10 mouse cellular contexts compared by ENCODE assay signal in the genomic region with DNA sequence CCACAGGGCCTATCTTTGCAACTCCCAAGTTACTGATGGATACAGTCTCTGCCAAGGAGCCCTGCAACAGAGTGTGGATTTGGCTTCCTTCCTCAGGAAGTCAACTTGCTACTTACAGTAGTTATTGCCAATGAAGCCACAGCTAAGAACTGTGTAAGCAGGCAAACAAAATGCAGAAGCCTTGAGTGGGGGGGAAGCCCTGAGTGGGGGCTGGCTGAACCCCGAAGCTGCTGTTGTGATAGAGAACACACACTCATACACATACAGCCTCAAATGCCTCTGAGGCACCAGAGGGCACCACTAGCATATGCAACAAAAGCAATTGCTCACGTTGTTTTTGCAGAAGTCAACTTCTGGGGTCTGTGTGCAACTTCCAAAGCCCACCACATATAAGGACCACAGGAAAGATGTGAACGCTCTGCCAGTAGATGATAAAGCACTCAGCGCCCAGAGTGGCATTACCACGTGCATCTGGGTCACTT. TPM values are rescaled to one million over a fixed set of nuclear protein-coding genes. Genes with fewer than 3 reads are reported as not detected.
DNase-seq lines count a peak whose midpoint lies in the region; ATAC-seq and TF ChIP-seq lines count a peak whose summit lies in the region.
"Had no signal": no experiment of that assay in that cellular context is flagged by ENCODE, and none has a peak within 500 bp of the region (broad histone marks: within the 10 kb centered on the region; RNA-seq: fewer than 3 reads in every experiment).

No protein-coding gene starts in this region.

- ATAC-seq in kidney, embryonic 16.5 days (ENCODE audit: low FRiP score, low TSS enrichment), result 0 out of 2 replicates have a peak, but pooled peaks have one; percentile 32

- peaks cover 55% of the 10 kb centered on the region for H3K36me3 ChIP-seq in kidney, embryonic 16.5 days (ENCODE audit: insufficient read depth, low read length)
- H3K36me3 ChIP-seq in splenic B cell, adult 2 months (ENCODE audit: control insufficient read depth, insufficient read depth, low read length, poor library complexity, severe bottlenecking), result no peaks in the 10 kb centered on the region; the same call in 1 of the 2 replicates

- no peak overlapping the region for H3K4me3 ChIP-seq in kidney, embryonic 16.5 days (ENCODE audit: low read length)
- H3K4me3 ChIP-seq: stomach, embryonic 15.5 days had no signal

- H3K9ac ChIP-seq in kidney, embryonic 16.5 days (replicated peaks; ENCODE audit: low read length), result no peak overlapping the region
- H3K9ac ChIP-seq: stomach, embryonic 15.5 days had no signal

- no peaks in the 10 kb centered on the region for H3K27me3 ChIP-seq in kidney, embryonic 16.5 days (ENCODE audit: insufficient read depth, low read length)
- H3K27me3 ChIP-seq in splenic B cell, adult 2 months (ENCODE audit: control insufficient read depth, insufficient read depth, low read length, poor library complexity, severe bottlenecking), result no peaks in the 10 kb centered on the region
- H3K27me3 ChIP-seq: stomach, embryonic 15.5 days had no signal

- H3K4me2 ChIP-seq in kidney, embryonic 16.5 days (replicated peaks; ENCODE audit: low read depth, low read length), result no peak overlapping the region
- H3K4me2 ChIP-seq: stomach, embryonic 15.5 days had no signal

- WGBS in kidney, embryonic 16.5 days, result 77% methylated on average over 5 of the region's 5 CpGs

- 0 out of 2 replicates have a peak, but pooled peaks have one; percentile 10 for TF ChIP-seq CTCF in brain, embryonic 14.5 days (IDR thresholded peaks at IDR 0.05; ENCODE audit: borderline replicate concordance, extremely low read depth, insufficient read depth, insufficient read length)

- intact Hi-C loops in heart, postnatal 10 days (cut with DNase I), result loop anchor here (1.0 kb wide), 1 partner anchor 96 kb away; no protein-coding TSS in a partner anchor

- DNase-seq in kidney, adult 8-10 months, result no peak
- DNase-seq in brain, embryonic 14.5 days (ENCODE audit: low read depth), result peak; percentile 16
- DNase-seq in heart, postnatal 10 days, result peak; percentile 38 to 48
- peak; percentile 13 for DNase-seq in splenic B cell, adult 2 months (ENCODE audit: low read depth, low spot score)
- DNase-seq in retina, embryonic 14.5 days (ENCODE audit: low spot score), result no peak
- DNase-seq in natural killer cell, adult 2 months (ENCODE audit: low spot score in 2 of 2), result no peak

- no peaks in the 10 kb centered on the region for H3K4me1 ChIP-seq in kidney, embryonic 16.5 days (ENCODE audit: insufficient read depth, low read length)

- no peaks in the 10 kb centered on the region for H3K9me3 ChIP-seq in kidney, embryonic 16.5 days (ENCODE audit: low read length)
- H3K9me3 ChIP-seq: stomach, embryonic 15.5 days had no signal

- no peak for TF ChIP-seq POLR2A in brain, embryonic 14.5 days (IDR thresholded peaks at IDR 0.05; ENCODE audit: borderline replicate concordance, extremely low read depth, insufficient read depth, insufficient read length, poor library complexity, severe bottlenecking)

- no peak overlapping the region for H3K27ac ChIP-seq in kidney, embryonic 16.5 days (ENCODE audit: low read length)
- H3K27ac ChIP-seq: stomach, embryonic 15.5 days had no signal

RNA-seq across cellular contexts. Expression of gene Slc22a1, which starts 38.5 kb away (rescaled TPM):
- polyA plus RNA-seq in kidney, embryonic 16.5 days (2015; fragmentation: Nextera tagmentation; extraction: Ambion mirVana), result 18.2 and 21.0 TPM in 2 replicates
- not detected in 2 replicates for polyA plus RNA-seq in brain, embryonic 14.5 days (2012; rRNA removed)
- 1 to 10 TPM; 2.3 to 3.4 TPM for total RNA-seq in heart, postnatal 10 days (2021)
- total RNA-seq: layer of hippocampus, adult 8-10 months had no signal
- polyA plus RNA-seq: liver, embryonic 16.5 days had no signal

RNA-seq across cellular contexts. Expression of gene Igf2r, which starts 55.3 kb away (rescaled TPM):
- 32.1 and 33.6 TPM in 2 replicates for polyA plus RNA-seq in kidney, embryonic 16.5 days (2015; fragmentation: Nextera tagmentation; extraction: Ambion mirVana)
- polyA plus RNA-seq in brain, embryonic 14.5 days (2012; rRNA removed), result 16.4 and 24.5 TPM in 2 replicates
- total RNA-seq in heart, postnatal 10 days (2021), result 100 to 1,000 TPM; 180 to 214 TPM

Comparison
In these comparisons a context has a peak if more than half of its experiments do, and no peak if none do; other contexts are left out.
1. DNase-seq: peak in brain, embryonic 14.5 days (single experiment), heart, postnatal 10 days (2 of 2) and splenic B cell, adult 2 months (single experiment); none in kidney, adult 8-10 months (0 of 2), retina, embryonic 14.5 days (single experiment) and natural killer cell, adult 2 months (0 of 2).
2. RNA of gene Slc22a1, which starts 38.5 kb away (polyA plus RNA-seq): 18.2 to 21.0 TPM in kidney, embryonic 16.5 days; not detected in brain, embryonic 14.5 days; every median in the first group is over 10 times any median in the second.